Mouse (Mus musculus) bone marrow, adult 2 months (tissue): ENCODE results near the gene Olfr525.

Experiments used
- CTCF ChIP-seq: fragments of 200-500 bp; IDR thresholded peaks from 2 replicates; pipeline ENCODE4 v1.5.1; 2011; ENCODE audit warnings: low read length, control low read depth; ENCODE audit not compliant: control insufficient read depth, insufficient read depth
- POLR2A ChIP-seq: fragments of 200-500 bp; IDR thresholded peaks from 2 replicates; pipeline ENCODE4 v1.6.1; 2011; ENCODE audit warnings: low read depth, mild to moderate bottlenecking, control low read depth, low read length, borderline replicate concordance; ENCODE audit not compliant: control insufficient read depth

DNA sequence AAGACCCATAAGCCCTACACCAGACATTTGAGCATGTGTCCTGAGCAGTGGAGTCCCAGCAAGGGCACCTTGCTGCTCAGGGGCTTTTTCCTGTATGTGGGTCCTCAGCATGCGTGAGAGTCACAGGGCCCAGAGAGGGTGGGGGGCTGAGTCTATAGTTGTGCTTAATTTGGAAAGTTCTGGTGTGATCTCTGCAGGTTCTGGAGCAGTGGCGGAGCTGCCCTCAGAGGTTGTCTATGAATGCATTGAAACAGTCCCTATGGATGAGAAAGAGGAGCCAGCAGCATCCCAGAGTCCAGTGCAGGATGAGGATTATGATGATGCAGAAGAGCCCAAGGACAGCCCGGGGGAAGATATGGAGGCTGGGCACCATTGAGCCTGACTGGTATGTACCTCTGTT is 21.2 kb upstream of the Olfr525 start:
- no peak for TF ChIP-seq POLR2A
- no peak for TF ChIP-seq CTCF
